Mouse (Mus musculus) embryonic facial prominence, embryonic 11.5 days (tissue): Measurements from ENCODE around the gene Dcaf7. TPM values are rescaled to one million over a fixed set of nuclear protein-coding genes. Genes with fewer than 3 reads are reported as not detected.

ENCODE experiments used
- ATAC-seq: fragments of 200-750 bp; cut with Nextera tagmentation; replicated peaks from 2 replicates; pipeline ENCODE4 v1.8.0; 2017; ENCODE audit warnings: low read depth; ENCODE audit not compliant: insufficient number of reproducible peaks, low FRiP score, low TSS enrichment
- DNase-seq: peaks from one replicate; pipeline ENCODE4 v3.0.0-alpha.2; 2015; ENCODE audit warnings: low spot score
- H3K27ac ChIP-seq: fragments of 300-500 bp; sonication (generic); replicated peaks from 2 replicates; pipeline ENCODE4 v1.5.1; 2014; ENCODE audit warnings: mild to moderate bottlenecking, low read depth, low read length, control low read depth
- H3K27me3 ChIP-seq: fragments of 300-500 bp; sonication (generic); 2 replicates; pipeline ENCODE4 v1.6.1; 2014; ENCODE audit warnings: mild to moderate bottlenecking, low read length, moderate library complexity, mixed read lengths; ENCODE audit not compliant: control insufficient read depth, insufficient read depth
- H3K36me3 ChIP-seq: fragments of 300-500 bp; sonication (generic); replicated peaks from 2 replicates; pipeline ENCODE4 v1.6.1; 2014; ENCODE audit warnings: low read depth, mild to moderate bottlenecking, low read length, moderate library complexity, mixed read lengths; ENCODE audit not compliant: control insufficient read depth, insufficient read depth
- H3K4me1 ChIP-seq: fragments of 300-500 bp; sonication (generic); 2 replicates; pipeline ENCODE4 v1.6.1; 2014; ENCODE audit warnings: low read length, mixed read lengths; ENCODE audit not compliant: control insufficient read depth, insufficient read depth
- H3K4me2 ChIP-seq: fragments of 300-500 bp; sonication (generic); 2 replicates; pipeline ENCODE4 v1.6.1; 2014; ENCODE audit warnings: low read depth, mild to moderate bottlenecking, control low read depth, low read length, moderate library complexity
- H3K4me3 ChIP-seq: fragments of 300-500 bp; sonication (generic); 2 replicates; pipeline ENCODE4 v1.5.1; 2014; ENCODE audit warnings: low read depth, low read length, control low read depth
- H3K9ac ChIP-seq: fragments of 300-500 bp; sonication (generic); replicated peaks from 2 replicates; pipeline ENCODE4 v1.6.1; 2014; ENCODE audit warnings: mild to moderate bottlenecking, control low read depth, low read length
- H3K9me3 ChIP-seq: fragments of 300-500 bp; sonication (generic); replicated peaks from 2 replicates; pipeline ENCODE4 v1.6.1; 2016; ENCODE audit warnings: mild to moderate bottlenecking, low read length, inconsistent platforms, mixed read lengths; ENCODE audit not compliant: control insufficient read depth
- WGBS: fragments of 180-500 bp; shearing (Covaris S2); extraction: QIAGEN DNeasy Blood & Tissue Kit; methylation state at CpG from one replicate; pipeline ENCODE4 v1.1.7; 2014; 5-methylcytosine and 5-hydroxymethylcytosine counted together
- polyA plus RNA-seq: library from polyadenylated mRNA; unstranded; fragments of >200 nt; fragmentation: Nextera tagmentation; extraction: Ambion mirVana; gene quantifications from 2 replicates; pipeline ENCODE4 v1.2.1, GENCODE M21; 2014

Gene Dcaf7
- polyA plus RNA-seq, 1 experiment from 2014 or later, result 59.9 TPM

GRCm38 (mm10) chr11:106005970-106006369 is 30.7 kb upstream of the Dcaf7 start:
- Histone ChIP-seq H3K36me3 (no peaks in the 10 kb centered on the region), H3K4me1 (no peaks in the 10 kb centered on the region), H3K27ac (no peak overlapping the region), H3K9me3 (no peaks in the 10 kb centered on the region), H3K27me3 (no peaks in the 10 kb centered on the region), H3K4me3 (no peak overlapping the region), H3K4me2 (no peak overlapping the region), H3K9ac (no peak overlapping the region)
- DNase-seq, result no peak
- ATAC-seq, result no peak
- 61% methylated on average over 5 of the region's 5 CpGs for WGBS

- H3K4me2 ChIP-seq, result peak within 1 kb of the TSS; percentile 28; the same call in 1 of the 2 replicates
- no peak within 1 kb of the TSS for H3K4me3 ChIP-seq
- no peaks in the 10 kb centered on the region for H3K36me3 ChIP-seq
- ATAC-seq (0 out of 2 replicates have a peak, but pooled peaks have one; percentile 38), DNase-seq (peak; percentile 86)
- no peak within 1 kb of the TSS for H3K27ac ChIP-seq
- no peaks in the 10 kb centered on the region for H3K27me3 ChIP-seq
- no peak within 1 kb of the TSS for H3K9ac ChIP-seq
- H3K9me3 ChIP-seq, result no peaks in the 10 kb centered on the region
- H3K4me1 ChIP-seq, result no peaks in the 10 kb centered on the region
- WGBS, result under 1% methylated on average over 25 of the region's 25 CpGs
Measured at GRCm38 (mm10) chr11:106007821-106008220, 28.9 kb upstream of the Dcaf7 start, which contains the start of gene Kcnh6. Gene Kcnh6 (plus strand): TSS chr11:106008124.

DNA sequence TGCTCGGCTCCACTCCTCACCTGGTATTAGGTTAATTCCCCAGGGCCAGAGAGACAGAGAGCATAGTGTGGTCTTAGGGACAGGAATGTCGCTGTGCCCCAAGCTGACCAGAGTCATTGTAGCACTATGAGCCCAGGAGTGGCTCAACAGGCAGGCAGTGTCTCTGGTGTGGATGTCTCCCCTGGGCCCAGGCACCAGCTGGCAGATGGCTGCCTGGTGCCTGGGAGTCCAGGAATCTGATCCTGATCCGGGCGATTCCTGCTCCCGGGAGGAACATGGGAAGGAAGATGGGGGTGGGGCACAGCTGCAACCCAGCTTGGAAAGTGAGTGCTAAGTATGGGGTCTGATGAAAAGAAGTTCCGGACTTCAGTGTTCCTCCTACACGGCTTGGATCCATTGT is 24.0 kb upstream of the Dcaf7 start:
- DNase-seq (no peak), ATAC-seq (no peak)
- H3K4me2 ChIP-seq, result no peak overlapping the region
- H3K4me1 ChIP-seq, result no peaks in the 10 kb centered on the region
- no peak overlapping the region for H3K27ac ChIP-seq
- H3K9me3 ChIP-seq, result no peaks in the 10 kb centered on the region
- 50% methylated on average over 7 of the region's 7 CpGs for WGBS
- H3K36me3 ChIP-seq, result no peaks in the 10 kb centered on the region
- H3K4me3 ChIP-seq, result no peak overlapping the region
- H3K27me3 ChIP-seq, result no peaks in the 10 kb centered on the region
- H3K9ac ChIP-seq, result no peak overlapping the region

DNA sequence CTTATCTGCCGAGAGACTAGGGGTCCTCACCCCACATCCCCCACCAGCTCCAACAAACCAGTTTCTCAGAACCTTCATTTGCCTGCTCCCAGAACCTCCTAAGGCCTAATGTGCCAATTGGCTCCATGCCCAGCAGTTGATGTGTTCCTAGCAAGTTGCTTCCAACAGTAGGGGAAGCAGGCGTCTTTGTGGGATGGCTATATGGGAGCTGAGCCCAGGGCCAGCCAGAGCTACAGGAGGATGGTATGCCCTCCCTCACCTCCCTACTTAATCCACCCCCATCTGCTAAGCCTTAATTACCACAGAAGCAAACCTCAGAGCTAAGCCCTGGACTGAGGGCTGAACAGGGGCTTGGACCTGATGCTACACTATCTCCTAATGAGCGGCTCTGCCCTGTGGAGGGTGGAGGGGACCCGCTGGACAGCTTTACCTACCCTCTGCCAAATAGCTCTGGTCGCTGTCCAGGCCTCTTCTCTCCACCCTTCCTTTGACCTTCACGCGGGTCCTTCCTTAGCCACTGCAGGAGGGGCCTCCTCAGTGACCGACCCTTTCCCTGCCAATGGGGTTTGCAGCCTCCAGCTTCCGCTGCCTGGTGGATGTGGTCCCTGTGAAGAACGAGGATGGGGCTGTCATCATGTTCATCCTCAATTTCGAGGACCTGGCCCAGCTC is 23.0 kb upstream of the Dcaf7 start:
- Histone ChIP-seq H3K27ac (no peak overlapping the region), H3K9ac (no peak overlapping the region), H3K36me3 (no peaks in the 10 kb centered on the region), H3K4me1 (no peaks in the 10 kb centered on the region), H3K27me3 (no peaks in the 10 kb centered on the region), H3K4me3 (no peak overlapping the region), H3K9me3 (no peaks in the 10 kb centered on the region), H3K4me2 (no peak overlapping the region)
- 69% methylated on average over 11 of the region's 11 CpGs for WGBS
- no peak for DNase-seq
- ATAC-seq, result no peak

DNA sequence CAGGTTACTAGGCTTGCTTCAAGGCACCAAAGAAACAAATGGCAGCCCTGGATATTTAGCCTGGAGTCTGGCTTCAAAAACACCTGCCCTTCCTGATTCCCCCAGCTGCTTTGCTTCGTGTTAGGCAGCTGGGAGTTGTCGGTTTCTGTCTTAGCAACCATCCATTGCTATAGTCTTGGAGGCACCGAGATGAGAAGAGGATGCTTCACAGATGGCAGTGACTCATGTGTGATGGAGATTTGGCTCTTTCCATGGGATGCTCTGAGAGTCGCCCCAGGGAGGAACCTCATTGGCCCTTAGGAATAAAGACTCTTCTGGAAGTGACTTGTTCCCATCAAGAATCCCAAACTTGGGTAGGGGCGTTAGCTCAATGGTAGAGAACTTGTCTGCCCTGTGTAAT is 20.2 kb upstream of the Dcaf7 start:
- no peak for ATAC-seq
- Histone ChIP-seq H3K4me1 (no peaks in the 10 kb centered on the region; the same call in 1 of the 2 replicates), H3K4me2 (no peak overlapping the region), H3K9me3 (no peaks in the 10 kb centered on the region), H3K36me3 (no peaks in the 10 kb centered on the region), H3K4me3 (no peak overlapping the region), H3K9ac (no peak overlapping the region), H3K27me3 (peaks cover 13% of the 10 kb centered on the region), H3K27ac (no peak overlapping the region)
- no peak for DNase-seq
- WGBS, result 85% methylated on average over 5 of the region's 5 CpGs

DNA sequence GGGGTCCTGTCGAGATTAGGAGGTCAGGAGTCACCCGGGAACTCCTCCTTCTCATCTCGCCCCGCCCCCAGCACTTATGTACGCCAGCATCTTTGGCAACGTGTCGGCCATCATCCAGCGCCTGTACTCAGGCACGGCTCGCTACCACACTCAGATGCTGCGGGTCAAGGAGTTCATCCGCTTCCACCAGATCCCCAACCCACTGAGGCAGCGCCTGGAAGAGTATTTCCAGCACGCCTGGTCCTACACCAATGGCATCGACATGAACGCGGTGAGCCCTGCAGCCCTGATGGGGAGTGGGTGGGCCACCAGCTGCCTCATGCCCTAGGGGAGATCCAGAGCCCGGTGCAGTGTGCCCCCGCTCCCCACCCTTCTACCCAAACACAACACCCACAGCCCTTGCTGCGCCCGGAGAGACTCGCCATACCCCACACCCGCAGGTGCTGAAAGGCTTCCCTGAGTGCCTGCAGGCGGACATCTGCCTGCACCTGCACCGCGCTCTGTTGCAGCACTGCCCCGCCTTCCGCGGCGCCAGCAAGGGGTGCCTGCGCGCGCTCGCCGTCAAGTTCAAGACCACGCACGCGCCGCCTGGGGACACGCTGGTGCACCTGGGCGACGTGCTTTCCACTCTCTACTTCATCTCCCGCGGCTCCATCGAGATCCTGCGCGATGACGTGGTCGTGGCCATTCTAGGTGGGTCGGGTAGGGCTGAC is 16.5 kb upstream of the Dcaf7 start:
- H3K27me3 ChIP-seq, result peaks cover 13% of the 10 kb centered on the region
- peak overlapping the region; percentile 60 for H3K4me2 ChIP-seq
- peak overlapping the region; percentile 44 for H3K9ac ChIP-seq
- under 1% methylated on average over 50 of the region's 50 CpGs for WGBS
- ATAC-seq (no peak; the same call in 1 of the 2 replicates), DNase-seq (peak; percentile 50)
- no peak overlapping the region for H3K27ac ChIP-seq
- H3K4me3 ChIP-seq, result peak overlapping the region; percentile 25
- H3K4me1 ChIP-seq, result no peaks in the 10 kb centered on the region; the same call in 1 of the 2 replicates
- no peaks in the 10 kb centered on the region for H3K36me3 ChIP-seq
- H3K9me3 ChIP-seq, result no peaks in the 10 kb centered on the region

DNA sequence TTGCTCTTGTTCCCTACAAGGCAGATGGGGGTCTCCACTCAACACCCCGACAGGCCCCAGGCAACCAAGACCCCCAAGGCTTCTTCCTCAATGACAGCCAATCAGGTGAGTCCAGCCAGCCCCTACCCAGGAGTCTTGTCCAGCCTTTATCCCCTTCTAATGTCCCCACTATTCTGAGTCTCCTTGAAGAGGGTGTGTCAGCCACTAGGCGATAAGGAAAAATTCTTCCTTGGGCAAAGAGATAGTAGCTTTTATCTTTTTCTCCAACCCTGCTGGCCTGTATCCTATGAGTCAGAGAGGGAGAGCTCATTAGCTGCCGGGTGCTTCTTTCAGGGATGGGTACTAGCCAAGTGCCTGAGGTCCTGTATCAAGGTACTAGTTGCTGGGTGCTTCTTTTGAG is 10.9 kb upstream of the Dcaf7 start:
- 81% methylated on average over 3 of the region's 3 CpGs for WGBS
- H3K4me3 ChIP-seq, result no peak overlapping the region
- DNase-seq, result no peak
- no peak overlapping the region for H3K4me2 ChIP-seq
- no peaks in the 10 kb centered on the region for H3K9me3 ChIP-seq
- H3K27me3 ChIP-seq, result peaks cover 4% of the 10 kb centered on the region; the same call in 1 of the 2 replicates
- H3K27ac ChIP-seq, result no peak overlapping the region
- no peaks in the 10 kb centered on the region for H3K36me3 ChIP-seq
- H3K9ac ChIP-seq, result no peak overlapping the region
- ATAC-seq, result no peak
- H3K4me1 ChIP-seq, result no peaks in the 10 kb centered on the region
